Mouse (Mus musculus): ENCODE results near the gene Capza1. TPM values are rescaled to one million over a fixed set of nuclear protein-coding genes. Genes with fewer than 3 reads are reported as not detected.

The Capza1 gene
- polyA plus RNA-seq, 1 experiment from 2014 or later = 207 TPM

DNA sequence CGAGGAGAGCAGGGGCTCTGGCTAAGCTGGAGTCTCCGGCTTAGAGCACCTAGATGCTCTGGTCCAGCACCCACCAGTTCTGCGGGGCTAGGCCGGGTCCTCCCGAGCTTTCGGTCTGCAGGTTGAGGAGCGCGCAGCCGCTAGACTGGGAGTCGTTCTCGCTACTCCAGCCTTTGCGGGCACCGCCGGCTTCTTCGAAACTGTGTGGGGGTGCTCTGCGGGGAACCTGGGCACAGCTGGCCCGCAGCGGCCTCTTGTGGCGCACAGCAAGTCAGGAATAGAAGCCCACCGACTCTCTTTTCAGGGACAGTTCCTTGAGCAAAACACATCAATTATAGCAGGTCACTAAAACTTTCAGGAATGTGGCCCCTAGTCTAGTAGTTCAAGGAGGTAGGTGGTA, 87.0 kb downstream of the Capza1 start:
- peak overlapping the region; percentile 50 for H3K4me2 ChIP-seq (ENCODE audit: low read length)
- peaks cover 49% of the 10 kb centered on the region for H3K27me3 ChIP-seq (replicated peaks; ENCODE audit: control insufficient read depth, insufficient read depth, low read length)
- H3K9ac ChIP-seq (ENCODE audit: low read length) = peak overlapping the region; percentile 29; the same call in 1 of the 2 replicates
- DNase-seq (ENCODE audit: low spot score) (peak; percentile 71), ATAC-seq (peak; percentile 24; the same call in 1 of the 2 replicates)
- WGBS = under 1% methylated on average over 20 of the region's 20 CpGs
- peak overlapping the region; percentile 22 for H3K4me3 ChIP-seq (ENCODE audit: low read depth, low read length)
- H3K9me3 ChIP-seq (replicated peaks; ENCODE audit: control insufficient read depth, low read length) = no peaks in the 10 kb centered on the region
- no peaks in the 10 kb centered on the region for H3K36me3 ChIP-seq (ENCODE audit: control insufficient read depth, insufficient read depth, low read length)
- peaks cover 10% of the 10 kb centered on the region for H3K4me1 ChIP-seq (ENCODE audit: control insufficient read depth, insufficient read depth, low read length)
- no peak overlapping the region for H3K27ac ChIP-seq (ENCODE audit: low read depth, low read length)

DNA sequence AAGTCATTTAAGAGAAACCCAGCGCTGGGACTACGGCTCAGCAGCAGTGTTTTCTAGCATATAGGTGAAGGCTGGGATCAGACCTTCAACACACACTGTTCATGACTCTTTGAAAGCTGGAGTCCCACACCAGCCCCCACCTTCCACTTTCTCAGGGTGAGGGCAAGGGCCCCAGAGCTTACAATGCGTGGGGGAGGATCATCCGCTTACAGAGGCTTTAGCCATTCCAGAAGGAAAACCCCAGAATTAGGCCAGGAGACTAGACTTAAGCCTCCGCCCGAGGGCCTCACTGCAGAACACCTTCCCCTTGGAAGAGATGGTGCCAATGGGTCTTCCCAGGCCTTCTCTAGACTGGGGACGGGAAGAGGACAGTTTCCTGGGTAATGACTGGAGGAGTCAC, 91.0 kb downstream of the Capza1 start:
- Histone ChIP-seq H3K9ac (ENCODE audit: low read length) (no peak overlapping the region), H3K27ac (ENCODE audit: low read depth, low read length) (no peak overlapping the region), H3K36me3 (ENCODE audit: control insufficient read depth, insufficient read depth, low read length) (no peaks in the 10 kb centered on the region), H3K4me1 (ENCODE audit: control insufficient read depth, insufficient read depth, low read length) (no peaks in the 10 kb centered on the region), H3K27me3 (replicated peaks; ENCODE audit: control insufficient read depth, insufficient read depth, low read length) (peaks cover 16% of the 10 kb centered on the region), H3K4me3 (ENCODE audit: low read depth, low read length) (no peak overlapping the region), H3K4me2 (ENCODE audit: low read length) (no peak overlapping the region), H3K9me3 (replicated peaks; ENCODE audit: control insufficient read depth, low read length) (no peaks in the 10 kb centered on the region)
- WGBS = 69% methylated on average over 7 of the region's 7 CpGs
- DNase-seq (ENCODE audit: low spot score) = no peak
- ATAC-seq = no peak

Other genes with a start within 250 kb of the Capza1 start
- gene Slc16a1, start 225.8 kb downstream of the Capza1 start, polyA plus RNA-seq (2014; fragmentation: Nextera tagmentation; extraction: Ambion mirVana) = 18.1 and 21.2 TPM in 2 replicates
- gene Ppm1j, start 83.4 kb downstream of the Capza1 start, polyA plus RNA-seq (2014; fragmentation: Nextera tagmentation; extraction: Ambion mirVana) = 0.62 and 0.69 TPM in 2 replicates
- gene Fam19a3, start 82.7 kb downstream of the Capza1 start, polyA plus RNA-seq (2014; fragmentation: Nextera tagmentation; extraction: Ambion mirVana) = 0.05 and 0.06 TPM in 2 replicates
- 53.3 and 62.4 TPM in 2 replicates for gene Rhoc, start 76.1 kb downstream of the Capza1 start, polyA plus RNA-seq (2014; fragmentation: Nextera tagmentation; extraction: Ambion mirVana)
- gene Mov10, start 45.9 kb downstream of the Capza1 start, polyA plus RNA-seq (2014; fragmentation: Nextera tagmentation; extraction: Ambion mirVana) = 4.7 and 4.9 TPM in 2 replicates
- gene St7l, start 500 bp downstream of the Capza1 start, polyA plus RNA-seq (2014; fragmentation: Nextera tagmentation; extraction: Ambion mirVana) = 37.8 and 38.3 TPM in 2 replicates
- gene Wnt2b, start 97.4 kb upstream of the Capza1 start, polyA plus RNA-seq (2014; fragmentation: Nextera tagmentation; extraction: Ambion mirVana) = 0.38 and 0.83 TPM in 2 replicates
- gene Cttnbp2nl, start 188.6 kb upstream of the Capza1 start, polyA plus RNA-seq (2014; fragmentation: Nextera tagmentation; extraction: Ambion mirVana) = 42.8 and 51.3 TPM in 2 replicates
- gene 4930564D02Rik, start 202.3 kb upstream of the Capza1 start, polyA plus RNA-seq (2014; fragmentation: Nextera tagmentation; extraction: Ambion mirVana) = not detected in 2 replicates